Mouse (Mus musculus) ES-E14 (cell line): Measurements from ENCODE around the gene Npcd. TPM values are rescaled to one million over a fixed set of nuclear protein-coding genes. Genes with fewer than 3 reads are reported as not detected.

Source experiments
- DNase-seq: peaks from one replicate; pipeline ENCODE4 v3.0.0-alpha.2; 2013; ENCODE audit warnings: low read depth, low spot score
- H3K27ac ChIP-seq: 2 replicates; pipeline ENCODE4 v1.5.1; 2012; ENCODE audit warnings: low read depth, mild to moderate bottlenecking, low read length, moderate library complexity, mixed read lengths; ENCODE audit not compliant: poor library complexity, insufficient read depth, severe bottlenecking
- H3K36me3 ChIP-seq: 2 replicates; pipeline ENCODE4 v1.6.1; 2012; ENCODE audit warnings: mild to moderate bottlenecking, low read length, moderate library complexity, mixed read lengths; ENCODE audit not compliant: control insufficient read depth, poor library complexity, insufficient read depth, severe bottlenecking
- H3K4me1 ChIP-seq, 2 experiments: fragments of 150-350 bp in 1 of 2; sonication (generic) in 1 of 2; 2 replicates each; pipeline ENCODE4 v1.6.1; 2012; ENCODE audit warnings: low read length in 2 of 2, mild to moderate bottlenecking in 1 of 2, mixed read lengths in 1 of 2; ENCODE audit not compliant: control insufficient read depth in 2 of 2, insufficient read depth in 2 of 2, poor library complexity in 1 of 2
- H3K4me3 ChIP-seq, 2 experiments: fragments of 150-350 bp in 1 of 2; sonication (generic) in 1 of 2; 2 replicates each; pipeline ENCODE4 v1.5.1; 2012; ENCODE audit warnings: low read length in 2 of 2, low read depth in 1 of 2, mild to moderate bottlenecking in 1 of 2, mixed read lengths in 1 of 2; ENCODE audit not compliant: insufficient read depth in 1 of 2, poor library complexity in 1 of 2, severe bottlenecking in 1 of 2
- H3K9ac ChIP-seq: 2 replicates; pipeline ENCODE4 v1.6.1; 2012; ENCODE audit warnings: low read depth, mild to moderate bottlenecking, low read length, mixed read lengths; ENCODE audit not compliant: poor library complexity, insufficient read depth, severe bottlenecking
- H3K9me3 ChIP-seq: fragments of 150-350 bp; sonication (generic); 2 replicates; pipeline ENCODE4 v1.6.1; 2012; ENCODE audit warnings: low read depth, mild to moderate bottlenecking, low read length; ENCODE audit not compliant: control insufficient read depth, insufficient read depth
- CHD2 ChIP-seq: IDR thresholded peaks from 2 replicates; pipeline ENCODE4 v1.6.1; 2014; ENCODE audit warnings: mild to moderate bottlenecking, low read depth, low read length, inconsistent platforms
- HCFC1 ChIP-seq: IDR thresholded peaks from 2 replicates; pipeline ENCODE4 v1.6.1; 2012; ENCODE audit warnings: low read length, inconsistent platforms, borderline replicate concordance; ENCODE audit not compliant: insufficient read depth
- MAFK ChIP-seq: IDR thresholded peaks from 2 replicates; pipeline ENCODE4 v1.6.1; 2014; ENCODE audit warnings: mild to moderate bottlenecking, low read depth, low read length, inconsistent platforms; ENCODE audit not compliant: insufficient read depth
- ZC3H11A ChIP-seq: IDR thresholded peaks from 2 replicates; pipeline ENCODE4 v1.6.1; 2012; ENCODE audit warnings: low read depth, mild to moderate bottlenecking, inconsistent platforms, low read length, borderline replicate concordance
- ZNF384 ChIP-seq: IDR thresholded peaks from 2 replicates; pipeline ENCODE4 v1.6.1; 2012; ENCODE audit warnings: low read depth, low read length, inconsistent platforms
- in situ Hi-C, 2 experiments: fragments of 600-800 bp; cut with MboI; formaldehyde crosslinking; loops; one replicate each; pipeline ENCODE4 v1.15.1; 2025; ENCODE audit warnings: low sequenced_read_pairs in 2 of 2, inconsistent platforms in 1 of 2; ENCODE audit not compliant: unreplicated experiment in 2 of 2
- total RNA-seq: library from RNA; depleted of rRNA; stranded (reverse); fragments of 300-350 nt; gene quantifications from 2 replicates; pipeline ENCODE4 v1.2.3, GENCODE M21; 2012; rRNA removed

Npcd gene
- total RNA-seq, 1 experiment, result 3.4 TPM

GRCm38 (mm10) chr15:79740739-79741138 lies 93.3 kb downstream of the Npcd start:
- in situ Hi-C loops, result no loop called here
- H3K9ac ChIP-seq, result no peak overlapping the region

More at GRCm38 (mm10) chr15:79740739-79741138, 93.3 kb downstream of the Npcd start:
- no peak overlapping the region for H3K27ac ChIP-seq
- H3K9me3 ChIP-seq, result no peaks in the 10 kb centered on the region
- H3K36me3 ChIP-seq, result peaks cover 11% of the 10 kb centered on the region; the same call in 1 of the 2 replicates
- H3K4me3 ChIP-seq, result no peak overlapping the region
- peaks cover 3 to 15% of the 10 kb centered on the region in 2 experiments; a peak in 3 of 4 replicates for H3K4me1 ChIP-seq
- no peak for DNase-seq
- TF ChIP-seq CHD2 (no peak), HCFC1 (no peak), ZC3H11A (no peak), MAFK (no peak), ZNF384 (no peak)

Other genes starting within 250 kb of the Npcd start
- gene Dmc1, start 229.1 kb downstream of the Npcd start, total RNA-seq, result 3.4 and 6.4 TPM in 2 replicates
- 1.2 TPM in 2 replicates for gene Fam227a, start 175.3 kb downstream of the Npcd start, total RNA-seq
- gene Cby1, start 175.0 kb downstream of the Npcd start, total RNA-seq, result 21.9 and 29.5 TPM in 2 replicates
- gene Tomm22, start 163.4 kb downstream of the Npcd start, total RNA-seq, result 103 and 182 TPM in 2 replicates
- 19.3 and 25.3 TPM in 2 replicates for gene Josd1, start 146.3 kb downstream of the Npcd start, total RNA-seq
- 45.3 and 48.1 TPM in 2 replicates for gene Gtpbp1, start 143.4 kb downstream of the Npcd start, total RNA-seq
- gene Sun2, start 91.7 kb downstream of the Npcd start, total RNA-seq, result 29.8 and 35.7 TPM in 2 replicates
- 16.5 and 23.5 TPM in 2 replicates for gene Dnal4, start 56.4 kb downstream of the Npcd start, total RNA-seq
- 7.9 and 10.3 TPM in 2 replicates for gene Nptxr, start 29.5 kb downstream of the Npcd start, total RNA-seq
- 28.2 and 30.1 TPM in 2 replicates for gene Cbx6, start 451 bp upstream of the Npcd start, total RNA-seq
- gene Apobec3, start 57.4 kb upstream of the Npcd start, total RNA-seq, result 39.9 and 42.4 TPM in 2 replicates
- gene Cbx7, start 136.9 kb upstream of the Npcd start, total RNA-seq, result 171 and 233 TPM in 2 replicates
- 9.5 and 12.1 TPM in 2 replicates for gene Pdgfb, start 180.7 kb upstream of the Npcd start, total RNA-seq